In the genomic region with DNA sequence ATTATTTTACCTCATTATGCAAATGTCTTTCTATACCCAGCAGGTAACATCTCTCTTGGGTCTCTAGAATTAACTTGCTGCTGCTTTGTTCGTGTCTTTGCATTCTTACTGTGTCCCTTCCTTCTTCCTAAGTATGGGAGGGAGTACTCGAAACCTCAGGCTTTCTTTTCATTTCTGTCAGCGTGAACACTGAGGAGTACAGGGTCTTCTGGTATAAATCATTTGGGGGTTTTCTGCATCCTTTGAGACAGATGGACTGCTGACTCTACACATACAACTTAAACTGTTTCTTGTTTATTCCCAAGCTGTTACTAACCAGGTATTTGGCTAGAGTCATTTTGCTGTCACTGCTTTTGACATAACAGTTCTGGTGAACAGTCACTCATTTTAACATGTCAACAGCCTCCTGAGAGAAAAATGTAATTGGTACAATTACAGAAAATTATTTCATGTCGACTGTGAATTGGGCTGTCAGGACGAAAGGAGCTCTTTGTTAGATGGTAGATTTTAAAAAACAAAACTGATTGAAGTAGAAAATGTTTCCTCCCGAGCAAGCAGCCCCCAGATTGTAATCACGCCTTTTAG, we compare ENCODE assay signal across 14 mouse cellular contexts. TPM values are rescaled to one million over a fixed set of nuclear protein-coding genes. Genes with fewer than 3 reads are reported as not detected.
"Had no signal": no experiment of that assay in that cellular context is flagged by ENCODE, and none has a peak within 500 bp of the region (broad histone marks: within the 10 kb centered on the region; RNA-seq: fewer than 3 reads in every experiment).

No protein-coding gene starts in this region.

- H3K4me3 ChIP-seq: limb, embryonic 13.5 days; midbrain, embryonic 13.5 days had no signal

- H3K4me2 ChIP-seq: limb, embryonic 13.5 days; midbrain, embryonic 13.5 days had no signal

- DNase-seq: kidney, adult 9 months; kidney, postnatal 36 days; left cerebral cortex, postnatal 4 days; lung, adult 2 months; lung, postnatal 36 days; right cerebral cortex, postnatal 25 days; thymus, postnatal 36 days had no signal

- H3K9me3 ChIP-seq: limb, embryonic 13.5 days; midbrain, embryonic 13.5 days had no signal

- H3K4me1 ChIP-seq: limb, embryonic 13.5 days; midbrain, embryonic 13.5 days had no signal

- H3K27ac ChIP-seq: kidney, postnatal 0 days; limb, embryonic 13.5 days; liver, embryonic 14.5 days had no signal

- H3K27me3 ChIP-seq: limb, embryonic 13.5 days; midbrain, embryonic 13.5 days had no signal

- ATAC-seq: lung, postnatal 0 days; midbrain, embryonic 13.5 days had no signal

- H3K9ac ChIP-seq: limb, embryonic 13.5 days; liver, embryonic 14.5 days; midbrain, embryonic 13.5 days had no signal

RNA-seq across cellular contexts. Expression of a gene that starts 51.1 kb away (rescaled TPM):
- polyA plus RNA-seq: kidney, postnatal 0 days; limb, embryonic 13.5 days; liver, adult 2 months; lung, adult 2 months; neural tube, embryonic 14.5 days had no signal
